Mouse (Mus musculus) CD4-positive, CD25-positive, alpha-beta regulatory T cell, adult 4 months (primary cell): ENCODE results near the gene Lce3f. TPM values are rescaled to one million over a fixed set of nuclear protein-coding genes. Genes with fewer than 3 reads are reported as not detected.

ENCODE experiments used
- ATAC-seq: one replicate; pipeline ENCODE4 v1.8.0; 2017
- polyA plus RNA-seq, 2 experiments: library from polyadenylated mRNA; unstranded; fragments of 100-300 nt; shearing (Covaris generic); gene quantifications; one replicate each; pipeline ENCODE4 v1.2.1; 2017

The Lce3f gene
- not detected for polyA plus RNA-seq

DNA sequence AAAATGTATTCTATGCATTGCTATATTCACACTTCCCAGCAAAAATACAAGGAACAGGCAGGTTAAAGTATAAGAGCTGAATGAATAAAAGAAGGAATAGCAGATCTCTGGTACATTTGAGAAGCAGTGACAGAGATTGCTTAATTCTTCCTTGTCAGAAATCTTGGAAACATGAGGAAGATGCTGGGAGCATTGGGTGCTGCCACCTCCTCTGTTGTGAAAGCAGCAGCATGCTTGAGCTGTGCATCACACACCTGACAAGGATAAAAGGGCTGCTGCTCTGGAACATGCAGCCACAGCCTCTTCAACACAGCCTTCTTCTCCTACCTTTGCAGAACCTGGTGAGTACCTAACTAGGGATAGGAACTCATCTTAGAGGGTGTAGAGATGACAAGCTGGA lies at the start of gene Lce3f:
TSS of gene Lce3f (plus strand) at position 301 of the 400 bp plus-strand sequence.
- ATAC-seq, result no peak

DNA sequence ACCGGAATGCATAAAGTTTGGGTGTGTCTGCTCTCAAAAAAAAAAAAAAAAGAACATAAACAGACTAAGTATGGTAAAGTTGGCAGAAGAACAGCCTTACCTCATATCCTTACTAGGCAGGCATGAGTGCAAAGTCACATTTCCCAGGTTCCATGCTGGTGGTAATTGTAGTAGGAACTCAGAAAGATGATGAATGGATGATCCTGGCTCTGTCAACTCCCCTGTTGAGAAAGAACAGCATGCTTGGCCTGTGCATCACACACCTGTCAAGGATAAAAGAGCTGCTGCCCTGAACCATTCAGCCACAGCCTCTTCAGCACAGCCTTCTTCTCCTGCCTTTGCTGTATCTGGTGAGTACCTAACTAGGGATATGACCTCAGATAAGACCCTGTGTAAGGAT lies 47.8 kb upstream of the Lce3f start, which contains the start of gene Lce3c:
TSS of gene Lce3c (plus strand) at position 301 of the 400 bp plus-strand sequence.
- no peak for ATAC-seq

DNA sequence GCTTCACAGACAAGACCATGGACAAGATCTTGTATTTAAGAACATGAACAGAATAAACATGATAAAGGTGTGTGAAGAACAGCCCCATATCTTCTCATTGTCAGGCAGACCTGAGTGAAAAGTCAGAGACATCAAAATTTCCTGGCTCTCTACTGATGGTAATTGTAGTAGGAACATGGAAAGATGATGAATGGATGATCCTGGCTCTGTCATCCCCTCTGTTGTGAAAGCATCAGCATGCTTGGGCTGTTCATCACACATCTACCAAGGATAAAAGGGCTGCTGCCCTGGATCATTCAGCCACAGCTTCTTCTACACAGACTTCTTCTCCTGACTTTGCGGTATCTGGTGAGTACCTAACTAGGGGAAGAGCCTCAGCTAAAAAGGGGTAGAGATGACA lies 34.9 kb upstream of the Lce3f start, which contains the start of gene Lce3d:
TSS of gene Lce3d (plus strand) at position 301 of the 400 bp plus-strand sequence.
- no peak for ATAC-seq

DNA sequence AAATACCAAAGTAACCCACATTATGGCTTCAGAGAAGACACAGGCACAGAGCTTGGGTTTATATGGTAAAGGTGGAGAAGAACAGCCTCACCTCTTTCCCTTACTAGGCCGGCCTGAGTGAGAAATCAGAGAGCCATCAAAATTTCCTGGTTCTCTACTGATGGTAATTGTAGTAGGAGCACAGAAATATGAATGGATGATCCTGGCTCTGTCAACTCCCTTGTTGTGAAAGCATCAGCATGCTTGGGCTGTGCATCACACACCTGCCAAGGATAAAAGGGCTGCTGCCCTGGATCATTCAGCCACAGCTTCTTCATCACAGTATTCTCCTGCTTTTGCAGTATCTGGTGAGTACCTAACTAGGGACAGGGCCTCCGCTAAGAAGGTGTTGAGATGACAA lies 25.3 kb upstream of the Lce3f start, which contains the start of gene Lce3e:
TSS of gene Lce3e (plus strand) at position 301 of the 400 bp plus-strand sequence.
- ATAC-seq, result no peak

DNA sequence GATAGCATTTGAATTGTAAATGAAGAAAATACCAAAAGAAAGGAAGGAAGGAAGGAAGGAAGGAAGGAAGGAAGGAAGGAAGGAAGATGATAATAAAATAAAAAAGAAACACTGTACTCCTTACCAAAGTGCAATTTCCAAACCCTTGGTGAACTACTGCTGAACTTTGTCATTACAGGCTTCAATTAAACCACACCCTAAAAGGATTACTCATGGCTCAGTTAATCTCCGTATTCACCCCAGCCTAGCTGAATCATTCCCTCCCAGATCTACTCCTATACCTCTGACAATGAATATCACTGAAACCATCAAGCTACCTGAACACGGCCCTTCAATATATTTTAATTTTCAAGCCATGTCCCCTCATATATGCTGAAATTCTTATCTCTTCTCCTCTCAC lies 13.5 kb upstream of the Lce3f start:
- ATAC-seq, result no peak

DNA sequence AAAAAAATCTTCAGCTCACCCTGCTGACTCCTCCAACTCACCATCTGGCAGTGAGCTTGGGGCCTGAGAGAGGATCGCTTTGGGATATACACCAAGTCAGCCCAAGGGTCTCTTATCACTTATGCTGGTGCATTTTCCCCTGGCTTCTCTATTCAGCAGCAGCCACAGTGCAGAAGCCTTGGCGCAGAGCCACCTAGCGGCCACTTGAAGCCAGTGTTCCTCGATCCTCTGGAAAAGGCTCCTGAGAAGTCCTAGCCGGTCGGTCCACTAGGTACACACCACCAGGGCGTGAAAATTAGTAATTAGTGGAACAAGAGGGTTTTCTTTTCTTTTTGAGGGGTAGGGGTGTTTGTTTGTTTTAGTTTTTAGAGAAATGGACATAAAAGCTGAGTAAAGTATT lies 6.7 kb downstream of the Lce3f start:
- no peak for ATAC-seq

DNA sequence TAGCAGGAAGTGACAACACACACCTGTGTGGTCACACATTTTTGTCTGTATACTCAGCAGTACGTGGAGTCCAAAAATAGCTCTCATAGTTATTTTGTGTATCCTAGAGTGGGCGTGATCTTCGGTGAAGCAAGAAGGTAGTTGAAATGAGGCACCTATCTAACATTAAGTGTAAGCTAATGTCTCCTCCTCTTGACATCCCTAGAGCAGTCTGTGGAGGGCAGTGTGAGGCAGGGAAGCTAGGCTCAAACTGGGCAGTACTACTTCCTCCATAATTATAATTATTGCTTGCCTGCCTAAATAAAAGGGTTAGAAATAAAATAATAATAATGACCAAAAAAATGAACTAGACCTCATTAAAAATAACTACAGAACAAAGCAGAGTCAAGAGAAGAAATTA lies 8.6 kb downstream of the Lce3f start:
- no peak for ATAC-seq

DNA sequence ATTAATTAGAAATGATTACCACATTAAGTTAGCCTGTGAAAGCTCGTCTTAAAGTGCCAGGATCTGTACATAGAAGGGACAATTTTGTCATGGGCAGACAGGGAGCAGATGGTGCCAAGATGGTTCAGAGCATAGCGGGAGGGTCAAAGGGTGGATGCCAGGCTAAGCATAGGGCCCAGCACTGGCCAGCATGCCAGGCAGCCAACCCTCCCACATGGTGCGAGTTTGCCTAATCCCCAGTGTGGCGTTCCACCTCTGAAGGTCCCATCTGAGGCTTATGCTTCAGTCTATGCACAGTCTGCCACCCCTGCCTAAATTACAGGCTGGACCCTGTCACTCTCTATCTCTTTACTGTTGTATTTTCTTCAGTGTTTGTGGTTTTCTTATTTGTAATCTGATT lies 10.8 kb downstream of the Lce3f start:
- ATAC-seq, result no peak

DNA sequence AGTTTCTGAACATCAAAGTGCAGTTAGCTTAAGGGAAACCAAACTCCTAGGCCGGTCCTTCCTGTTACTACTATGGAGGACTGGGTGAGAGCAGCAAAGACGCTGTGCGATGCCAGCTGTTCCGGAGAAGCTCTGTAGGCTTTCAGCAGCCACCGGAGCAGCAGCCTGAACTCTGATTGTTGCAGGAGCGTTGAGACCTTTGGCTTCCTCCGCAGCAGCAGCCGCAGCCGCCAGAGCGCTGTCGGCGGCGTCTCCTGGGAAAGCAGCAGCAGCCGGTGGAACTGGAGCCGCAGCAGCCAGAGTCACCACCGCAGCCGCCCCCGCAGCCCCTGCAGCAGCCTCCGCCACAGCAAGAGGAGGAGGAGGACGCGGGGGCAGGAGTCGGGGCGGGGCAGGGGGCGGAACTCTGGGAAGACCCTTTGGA lies 22.4 kb downstream of the Lce3f start:
- ATAC-seq, result no peak

DNA sequence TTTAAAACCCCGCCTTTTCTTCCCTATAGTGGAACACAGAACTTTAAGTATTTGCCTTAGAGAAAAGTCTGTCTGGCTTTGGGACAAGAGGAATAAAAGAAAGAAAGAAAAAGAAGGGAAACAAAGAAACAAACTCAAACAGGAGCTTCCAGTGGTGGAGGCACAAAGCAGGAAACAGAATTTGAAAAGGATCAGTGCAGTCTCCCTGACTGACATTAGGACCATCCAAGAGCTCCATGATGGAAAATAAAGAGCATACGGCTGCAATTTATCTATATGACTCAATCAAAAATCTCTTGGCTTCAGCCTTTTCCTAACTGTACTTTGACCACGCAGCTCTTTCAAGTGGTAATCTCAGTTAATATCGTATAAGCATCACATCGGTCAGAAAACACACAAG lies 22.8 kb downstream of the Lce3f start:
- ATAC-seq, result no peak

DNA sequence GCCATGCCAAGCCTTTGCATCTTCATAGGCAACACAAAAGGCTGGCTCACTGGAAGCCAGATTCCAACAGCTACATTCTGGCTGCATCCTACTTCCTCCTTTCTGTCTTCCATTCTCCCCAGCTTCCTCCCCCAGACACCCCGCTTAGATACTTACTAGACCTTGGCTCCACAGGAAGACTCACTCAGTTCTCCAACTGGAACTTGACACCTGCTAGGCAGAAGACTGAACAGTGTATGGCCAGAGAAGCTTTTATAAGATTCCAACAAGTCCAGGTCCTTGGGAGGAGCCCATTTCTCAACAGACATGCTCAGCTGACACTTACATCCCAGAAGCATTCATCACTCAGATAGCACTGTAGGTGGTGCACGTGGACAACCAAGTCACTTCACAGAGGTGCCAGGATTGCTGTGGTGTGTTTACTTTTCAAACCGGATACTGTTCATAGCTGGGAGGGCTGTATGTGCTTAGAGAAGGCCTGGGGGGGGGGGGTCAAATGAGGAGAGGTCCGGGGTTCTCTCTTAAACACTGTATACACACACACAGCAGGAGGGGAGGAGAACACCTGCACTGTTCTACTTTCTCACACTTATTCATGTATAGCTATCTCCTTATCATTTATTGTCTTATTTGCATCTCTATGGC lies 23.6 kb downstream of the Lce3f start, which contains the start of gene Crct1:
TSS of gene Crct1 (minus strand) at position 228 of the 645 bp plus-strand sequence.
- ATAC-seq, result no peak

DNA sequence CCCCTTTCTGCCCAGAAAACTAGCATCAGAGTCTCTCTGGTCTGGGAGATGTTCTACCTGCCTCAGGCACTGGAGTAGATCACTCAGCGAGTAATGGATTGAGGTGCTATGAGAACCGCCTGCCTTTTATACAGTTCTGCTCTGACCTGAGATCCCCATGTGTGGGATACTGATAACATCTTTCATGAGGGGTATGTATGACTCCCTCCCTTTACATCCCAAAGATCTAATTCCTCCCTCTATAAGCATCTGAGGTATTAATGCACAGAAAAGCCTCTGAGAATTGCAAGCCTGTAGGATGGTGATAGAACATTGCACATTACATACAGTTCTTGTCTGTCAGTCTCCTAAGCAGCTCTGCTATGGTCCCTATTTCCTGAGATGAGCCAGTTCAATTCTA lies 26.9 kb downstream of the Lce3f start, which contains the start of gene Lce1m:
TSS of gene Lce1m (minus strand) at position 101 of the 400 bp plus-strand sequence.
- no peak for ATAC-seq

DNA sequence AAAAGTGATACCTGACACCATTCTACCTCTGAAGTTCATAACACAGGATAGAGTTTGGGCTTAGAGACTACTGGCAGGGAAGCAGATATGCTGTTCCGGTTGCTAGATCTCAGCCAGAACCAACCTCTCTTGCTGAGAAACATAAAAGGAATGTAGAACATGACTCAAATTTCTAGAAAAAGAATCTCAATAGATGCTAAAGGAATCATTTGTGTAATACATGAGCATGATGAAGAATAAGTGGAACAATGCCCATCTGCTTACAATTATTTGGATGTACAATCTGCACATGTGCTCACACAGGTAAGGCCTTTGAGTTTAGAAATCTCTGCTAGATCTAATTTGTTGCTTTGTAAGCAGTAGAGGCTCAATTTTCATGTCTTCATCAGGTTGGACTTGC lies 29.1 kb downstream of the Lce3f start:
- no peak for ATAC-seq

DNA sequence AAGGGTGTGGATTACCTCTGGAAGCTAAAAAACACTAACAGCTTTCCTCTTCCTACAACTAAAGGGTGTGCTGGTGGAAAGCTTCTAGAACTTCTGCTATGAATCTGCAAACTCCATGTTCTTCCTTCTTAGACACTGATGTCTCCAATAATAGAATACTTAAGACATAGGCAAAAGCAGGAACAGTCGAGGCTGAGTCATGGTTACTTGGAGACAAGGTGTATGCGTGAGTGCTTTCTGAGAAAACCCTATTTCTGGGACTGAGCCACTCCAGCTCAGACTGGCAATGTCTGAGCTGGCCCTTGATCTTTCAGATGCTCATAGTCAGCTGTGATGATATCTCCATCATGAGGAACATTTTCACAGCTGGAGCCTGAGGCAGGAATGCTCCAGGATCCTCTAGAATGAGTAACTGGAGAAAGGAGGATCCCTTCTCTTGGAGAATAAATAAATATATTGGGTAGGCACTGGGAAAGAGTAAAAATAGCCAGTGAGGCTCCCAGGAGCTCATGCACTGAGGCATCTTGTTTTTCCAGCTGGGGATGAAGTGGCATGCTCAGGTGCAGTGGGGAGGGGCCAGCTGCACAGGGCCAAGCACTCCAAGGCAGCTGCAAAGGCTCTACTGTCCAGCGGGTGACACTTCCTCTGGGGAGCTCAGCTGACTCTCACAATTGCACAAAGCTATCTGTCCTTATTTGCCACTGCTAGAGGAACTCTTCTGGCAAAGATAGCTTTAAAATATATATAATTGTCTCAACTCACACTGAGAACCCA lies 31.6 kb downstream of the Lce3f start:
- no peak for ATAC-seq

DNA sequence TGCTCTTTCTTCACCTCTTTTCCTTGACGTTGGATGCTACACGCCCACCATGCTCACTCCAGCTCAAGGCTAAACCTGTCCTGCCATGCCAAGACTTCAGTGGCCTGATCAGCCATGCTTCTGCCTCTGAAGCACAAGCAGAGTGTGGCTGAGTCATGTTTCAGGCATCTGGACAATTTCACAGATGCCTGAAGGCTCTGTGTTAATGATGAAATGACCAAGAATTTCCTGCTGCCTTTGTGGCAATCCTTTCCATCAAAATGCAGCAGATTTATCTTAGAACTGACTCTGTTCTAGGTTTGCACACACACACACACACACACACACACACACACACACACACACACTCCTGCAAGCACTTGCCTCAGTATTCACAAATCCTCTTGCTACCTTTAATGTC lies 33.5 kb downstream of the Lce3f start:
- no peak for ATAC-seq

DNA sequence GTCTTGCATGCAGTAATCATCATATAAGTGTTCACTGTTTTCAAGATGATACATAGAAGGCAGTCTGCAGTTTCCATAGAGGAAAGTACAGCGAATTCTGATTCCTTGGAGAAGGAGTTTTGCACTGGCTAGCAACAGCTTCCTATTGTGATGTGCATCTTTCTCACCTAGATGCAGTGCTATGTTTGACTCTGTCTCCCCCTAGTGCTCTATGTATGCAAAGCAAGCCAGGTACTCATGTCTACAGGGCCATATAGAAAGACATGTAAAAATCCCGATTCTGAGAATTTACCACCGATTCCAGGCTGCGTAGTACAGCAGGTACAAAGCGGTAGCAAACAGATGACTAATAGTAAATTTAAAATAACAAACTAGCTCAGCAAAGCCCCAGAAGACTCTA lies 39.4 kb downstream of the Lce3f start:
- no peak for ATAC-seq

Other genes starting within 250 kb of the Lce3f start
- not detected for gene Lce1g, start 239.9 kb upstream of the Lce3f start, polyA plus RNA-seq
- gene Lce1h, start 227.2 kb upstream of the Lce3f start, polyA plus RNA-seq, result not detected
- not detected for gene Lce1i, start 213.3 kb upstream of the Lce3f start, polyA plus RNA-seq
- not detected for gene Lce1j, start 201.7 kb upstream of the Lce3f start, polyA plus RNA-seq
- not detected for gene Lce1k, start 184.3 kb upstream of the Lce3f start, polyA plus RNA-seq
- gene Kprp, start 165.0 kb upstream of the Lce3f start, polyA plus RNA-seq, result not detected
- gene Lce1l, start 140.9 kb upstream of the Lce3f start, polyA plus RNA-seq, result not detected
- gene 2310050C09Rik, start 122.0 kb upstream of the Lce3f start, polyA plus RNA-seq, result not detected
- gene Lce3a, start 66.0 kb upstream of the Lce3f start, polyA plus RNA-seq, result not detected
- not detected for gene Lce3b, start 59.2 kb upstream of the Lce3f start, polyA plus RNA-seq
- gene Lce3c, start 47.7 kb upstream of the Lce3f start, polyA plus RNA-seq, result not detected
- not detected for gene Lce3d, start 34.8 kb upstream of the Lce3f start, polyA plus RNA-seq
- not detected for gene Lce3e, start 25.2 kb upstream of the Lce3f start, polyA plus RNA-seq
- gene Crct1, start 23.5 kb downstream of the Lce3f start, polyA plus RNA-seq, result not detected
- gene Lce1m, start 26.8 kb downstream of the Lce3f start, polyA plus RNA-seq, result not detected
- gene Gm4858, start 76.6 kb downstream of the Lce3f start, polyA plus RNA-seq, result under 1 TPM in 1 of 2 experiments, not detected in 1; 0.19 TPM
- gene Crnn, start 152.6 kb downstream of the Lce3f start, polyA plus RNA-seq, result not detected
- gene Flg2, start 205.1 kb downstream of the Lce3f start, polyA plus RNA-seq, result not detected